Mouse (Mus musculus) C2C12 (cell line): ENCODE results near the gene Frmd4a. TPM values are rescaled to one million over a fixed set of nuclear protein-coding genes. Genes with fewer than 3 reads are reported as not detected.

Source experiments
- H3K27me3 ChIP-seq: one replicate; pipeline ENCODE4 v1.6.1; 2011; ENCODE audit not compliant: control insufficient read depth, insufficient read depth, insufficient read length
- H3K36me3 ChIP-seq: one replicate; pipeline ENCODE4 v1.6.1; 2011; ENCODE audit not compliant: control insufficient read depth, insufficient read depth
- H3K4me3 ChIP-seq: one replicate; pipeline ENCODE4 v1.5.1; 2011; ENCODE audit warnings: mild to moderate bottlenecking, control low read depth; ENCODE audit not compliant: poor library complexity, insufficient read depth, severe bottlenecking
- H3K79me2 ChIP-seq: one replicate; pipeline ENCODE4 v1.6.1; 2011; ENCODE audit not compliant: control insufficient read depth, insufficient read depth
- H3K79me3 ChIP-seq: one replicate; pipeline ENCODE4 v1.6.1; 2011; ENCODE audit warnings: low read depth, control low read depth
- H3ac ChIP-seq: one replicate; pipeline ENCODE3; 2011; ENCODE audit warnings: low read depth; ENCODE audit not compliant: control insufficient read depth, insufficient read length
- CEBPB ChIP-seq: IDR thresholded peaks from one replicate; pipeline ENCODE4 v1.6.1; 2011; ENCODE audit warnings: low read depth, mild to moderate bottlenecking, control low read depth, moderate library complexity
- CTCF ChIP-seq: IDR thresholded peaks from one replicate; pipeline ENCODE4 v1.5.1; 2011; ENCODE audit not compliant: control insufficient read depth, insufficient read depth, insufficient read length
- FOSL1 ChIP-seq: IDR thresholded peaks from one replicate; pipeline ENCODE4 v1.8.0; 2011; ENCODE audit warnings: mild to moderate bottlenecking, low read length; ENCODE audit not compliant: poor library complexity, insufficient read depth, severe bottlenecking
- MAX ChIP-seq: IDR thresholded peaks from one replicate; pipeline ENCODE4 v1.6.1; 2011; ENCODE audit warnings: mild to moderate bottlenecking, control low read depth
- MYOD1 ChIP-seq: IDR thresholded peaks from one replicate; pipeline ENCODE4 v1.6.1; 2011; ENCODE audit warnings: low read depth; ENCODE audit not compliant: control insufficient read depth, insufficient read length
- MYOG ChIP-seq: IDR thresholded peaks from one replicate; pipeline ENCODE4 v1.6.1; 2011; ENCODE audit not compliant: control insufficient read depth, insufficient read length; ENCODE audit errors: extremely low read depth
- USF1 ChIP-seq: IDR thresholded peaks from one replicate; pipeline ENCODE4 v1.6.1; 2011; ENCODE audit warnings: low read depth, mild to moderate bottlenecking, control low read depth, moderate library complexity
- polyA plus RNA-seq: library from polyadenylated mRNA; unstranded; fragments of >200 nt; fragmentation: generic; extraction: Trizol; gene quantifications from one replicate; pipeline ENCODE4 v1.2.1, GENCODE M21; 2012; ENCODE audit warnings: missing spikeins

Frmd4a gene
- polyA plus RNA-seq, 1 experiment: 32.7 TPM

- Histone ChIP-seq H3ac (no peak overlapping the region), H3K4me3 (no peak overlapping the region), H3K36me3 (no peaks in the 10 kb centered on the region), H3K79me3 (no peaks in the 10 kb centered on the region), H3K79me2 (no peaks in the 10 kb centered on the region), H3K27me3 (peaks cover 12% of the 10 kb centered on the region)
- TF ChIP-seq MYOG (no peak), CEBPB (no peak), MYOD1 (no peak), FOSL1 (no peak), CTCF (no peak), USF1 (no peak), MAX (no peak)
Observed at GRCm38 (mm10) chr2:4029031-4029747, 11.7 kb downstream of the Frmd4a start.

- Histone ChIP-seq H3K27me3 (peaks cover 3% of the 10 kb centered on the region), H3K79me3 (no peaks in the 10 kb centered on the region), H3K4me3 (no peak overlapping the region), H3K79me2 (no peaks in the 10 kb centered on the region), H3ac (no peak overlapping the region), H3K36me3 (no peaks in the 10 kb centered on the region)
- no peak for TF ChIP-seq CTCF
- no peak for TF ChIP-seq MAX
- TF ChIP-seq USF1: no peak
- TF ChIP-seq MYOG: no peak
- TF ChIP-seq FOSL1: no peak
- TF ChIP-seq CEBPB: no peak
- no peak for TF ChIP-seq MYOD1
Observed at GRCm38 (mm10) chr2:4036153-4036589, 18.7 kb downstream of the Frmd4a start.

GRCm38 (mm10) chr2:4036651-4037117 is 19.2 kb downstream of the Frmd4a start:
- Histone ChIP-seq H3ac (no peak overlapping the region), H3K79me3 (no peaks in the 10 kb centered on the region), H3K27me3 (peaks cover 3% of the 10 kb centered on the region), H3K36me3 (no peaks in the 10 kb centered on the region), H3K4me3 (no peak overlapping the region), H3K79me2 (no peaks in the 10 kb centered on the region)
- TF ChIP-seq FOSL1: no peak
- no peak for TF ChIP-seq CTCF
- no peak for TF ChIP-seq MYOG
- TF ChIP-seq MAX: no peak
- TF ChIP-seq USF1: no peak
- TF ChIP-seq CEBPB: no peak
- TF ChIP-seq MYOD1: no peak

GRCm38 (mm10) chr2:4042009-4042408 is 24.5 kb downstream of the Frmd4a start:
- H3K36me3 ChIP-seq: no peaks in the 10 kb centered on the region
- H3K79me3 ChIP-seq: no peaks in the 10 kb centered on the region
- H3K79me2 ChIP-seq: no peaks in the 10 kb centered on the region
- no peak overlapping the region for H3K4me3 ChIP-seq
- H3K27me3 ChIP-seq: peaks cover 5% of the 10 kb centered on the region
- TF ChIP-seq FOSL1 (no peak), MYOG (no peak), MAX (no peak), CEBPB (no peak), USF1 (no peak), CTCF (no peak), MYOD1 (no peak)
- H3ac ChIP-seq: no peak overlapping the region

- Histone ChIP-seq H3K79me3 (no peaks in the 10 kb centered on the region), H3K79me2 (no peaks in the 10 kb centered on the region), H3K27me3 (peaks cover 10% of the 10 kb centered on the region), H3K36me3 (no peaks in the 10 kb centered on the region), H3K4me3 (no peak overlapping the region), H3ac (no peak overlapping the region)
- TF ChIP-seq FOSL1 (no peak), MYOG (no peak), MYOD1 (no peak), USF1 (no peak), CTCF (no peak), CEBPB (no peak), MAX (no peak)
Observed at GRCm38 (mm10) chr2:4055481-4055880, 38.0 kb downstream of the Frmd4a start.

- no peak overlapping the region for H3ac ChIP-seq
- TF ChIP-seq MYOD1: no peak
- TF ChIP-seq CTCF: no peak
- H3K79me2 ChIP-seq: no peaks in the 10 kb centered on the region
- no peaks in the 10 kb centered on the region for H3K36me3 ChIP-seq
- H3K79me3 ChIP-seq: no peaks in the 10 kb centered on the region
- H3K27me3 ChIP-seq: peaks cover 14% of the 10 kb centered on the region
- H3K4me3 ChIP-seq: no peak overlapping the region
Observed at GRCm38 (mm10) chr2:4060675-4061074, 43.2 kb downstream of the Frmd4a start.
